Mouse (Mus musculus) testis, adult 2 months (tissue): ENCODE data around the gene Kcnk5. TPM values are rescaled to one million over a fixed set of nuclear protein-coding genes. Genes with fewer than 3 reads are reported as not detected.
A peak's percentile ranks its signal among the peaks of the same experiment; 100 is the strongest.

Experiments
- H3K27ac ChIP-seq: fragments of 200-500 bp; 2 replicates; pipeline ENCODE4 v1.5.1; 2012; ENCODE audit warnings: low read depth, low read length; ENCODE audit not compliant: control insufficient read depth, insufficient read depth
- H3K27me3 ChIP-seq: fragments of 200-500 bp; 2 replicates; pipeline ENCODE4 v1.6.1; 2012; ENCODE audit warnings: mild to moderate bottlenecking, low read length, moderate library complexity; ENCODE audit not compliant: control insufficient read depth, insufficient read depth
- H3K36me3 ChIP-seq: fragments of 200-500 bp; 2 replicates; pipeline ENCODE4 v1.6.1; 2012; ENCODE audit warnings: mild to moderate bottlenecking, low read length; ENCODE audit not compliant: control insufficient read depth, insufficient read depth
- H3K4me1 ChIP-seq: fragments of 200-500 bp; 2 replicates; pipeline ENCODE4 v1.6.1; 2012; ENCODE audit warnings: low read length; ENCODE audit not compliant: control insufficient read depth, insufficient read depth
- H3K4me3 ChIP-seq: fragments of 200-500 bp; 2 replicates; pipeline ENCODE4 v1.5.1; 2012; ENCODE audit warnings: low read depth, mild to moderate bottlenecking, low read length, moderate library complexity, mixed read lengths; ENCODE audit not compliant: control insufficient read depth
- CTCF ChIP-seq: fragments of 200-500 bp; IDR thresholded peaks from 2 replicates; pipeline ENCODE4 v1.5.1; 2012; ENCODE audit warnings: low read depth, mild to moderate bottlenecking, inconsistent platforms, low read length, moderate library complexity; ENCODE audit not compliant: control insufficient read depth, insufficient read depth, insufficient replicate concordance
- POLR2A ChIP-seq: fragments of 200-500 bp; IDR thresholded peaks from 2 replicates; pipeline ENCODE4 v1.6.1; 2012; ENCODE audit warnings: low read depth, mild to moderate bottlenecking, inconsistent platforms, low read length, moderate library complexity; ENCODE audit not compliant: control insufficient read depth
- polyA plus RNA-seq: library from polyadenylated mRNA; depleted of rRNA; stranded (reverse); fragments of >200 nt; gene quantifications from 2 replicates; pipeline ENCODE4 v1.2.3, GENCODE M21; 2012

Kcnk5 gene
- polyA plus RNA-seq, 1 experiment = 11.8 TPM

DNA sequence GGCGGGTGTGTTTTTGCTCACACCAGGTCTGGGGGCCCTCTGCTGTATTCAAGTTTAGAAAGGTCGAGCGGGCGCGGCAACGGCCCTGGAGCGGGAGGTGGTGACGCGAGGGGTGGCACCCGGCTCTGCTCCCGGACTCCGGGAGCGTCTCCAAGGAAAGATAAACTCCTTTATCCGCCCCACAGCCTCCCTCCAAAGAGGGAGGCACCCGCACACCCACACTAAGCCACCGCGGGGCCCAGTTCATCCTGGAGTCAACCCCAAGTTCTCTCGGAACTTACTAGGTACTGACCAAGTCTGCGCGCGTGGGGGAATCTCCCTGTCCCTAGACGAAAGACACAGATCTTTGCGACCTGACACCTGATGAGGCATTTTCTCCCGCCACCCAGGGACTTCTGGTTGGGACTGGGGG, 852 bp downstream of the Kcnk5 start:
- H3K36me3 ChIP-seq = no peaks in the 10 kb centered on the region
- peak overlapping the region; percentile 85 for H3K4me3 ChIP-seq
- TF ChIP-seq POLR2A (no peak), CTCF (no peak)
- H3K4me1 ChIP-seq = peaks cover 11% of the 10 kb centered on the region
- H3K27ac ChIP-seq = no peak overlapping the region
- H3K27me3 ChIP-seq = no peaks in the 10 kb centered on the region

DNA sequence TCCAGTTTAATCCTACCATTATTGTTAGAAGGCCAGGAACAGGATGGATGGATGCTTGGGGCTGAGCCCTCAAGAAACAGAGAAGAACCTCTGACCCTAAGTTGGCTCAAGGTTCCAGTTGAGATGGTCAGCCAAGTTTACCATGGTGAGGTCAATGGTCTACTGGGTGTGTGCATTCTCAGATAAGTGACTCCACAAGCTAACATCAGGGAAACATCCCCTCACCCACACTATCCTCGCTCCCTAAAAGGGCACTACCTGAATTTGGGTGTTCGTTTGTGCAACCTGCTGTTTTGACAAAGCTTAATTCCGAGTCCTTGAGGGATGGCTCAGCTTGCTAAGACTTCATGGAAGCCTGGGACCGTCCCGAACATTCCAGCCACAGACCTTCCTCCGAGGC, 1.3 kb downstream of the Kcnk5 start:
- H3K4me3 ChIP-seq = peak overlapping the region; percentile 32
- TF ChIP-seq CTCF = no peak
- no peak for TF ChIP-seq POLR2A
- H3K36me3 ChIP-seq = no peaks in the 10 kb centered on the region
- peaks cover 11% of the 10 kb centered on the region for H3K4me1 ChIP-seq
- H3K27me3 ChIP-seq = no peaks in the 10 kb centered on the region
- no peak overlapping the region for H3K27ac ChIP-seq

DNA sequence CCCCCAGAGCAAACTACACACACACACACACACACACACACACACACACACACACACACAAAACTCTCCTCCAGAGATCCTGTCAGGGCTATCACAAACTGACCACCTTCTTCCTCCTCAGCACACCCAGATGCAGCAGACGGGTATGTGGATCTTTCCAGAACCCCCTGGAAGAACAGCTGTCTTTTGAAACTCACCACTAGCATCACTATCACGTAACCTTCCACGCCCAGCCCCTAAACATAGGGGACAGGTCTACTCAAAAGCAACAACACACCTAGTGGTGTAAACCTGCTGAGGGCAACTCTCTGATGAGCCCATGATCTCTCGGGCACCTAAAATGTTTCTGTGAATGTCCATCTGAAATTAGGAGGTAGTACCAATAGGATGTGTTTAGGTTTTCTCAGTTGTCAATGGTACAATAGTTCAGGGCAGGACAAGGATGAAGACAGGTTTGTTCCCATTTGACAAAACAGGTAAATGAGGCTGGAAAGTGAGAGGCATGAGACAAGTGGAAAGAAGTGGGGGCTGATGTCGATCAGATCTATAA, 1.8 kb downstream of the Kcnk5 start:
- Histone ChIP-seq H3K27me3 (no peaks in the 10 kb centered on the region), H3K4me3 (no peak overlapping the region), H3K36me3 (no peaks in the 10 kb centered on the region), H3K4me1 (peaks cover 11% of the 10 kb centered on the region), H3K27ac (no peak overlapping the region)
- TF ChIP-seq CTCF (no peak), POLR2A (no peak)

DNA sequence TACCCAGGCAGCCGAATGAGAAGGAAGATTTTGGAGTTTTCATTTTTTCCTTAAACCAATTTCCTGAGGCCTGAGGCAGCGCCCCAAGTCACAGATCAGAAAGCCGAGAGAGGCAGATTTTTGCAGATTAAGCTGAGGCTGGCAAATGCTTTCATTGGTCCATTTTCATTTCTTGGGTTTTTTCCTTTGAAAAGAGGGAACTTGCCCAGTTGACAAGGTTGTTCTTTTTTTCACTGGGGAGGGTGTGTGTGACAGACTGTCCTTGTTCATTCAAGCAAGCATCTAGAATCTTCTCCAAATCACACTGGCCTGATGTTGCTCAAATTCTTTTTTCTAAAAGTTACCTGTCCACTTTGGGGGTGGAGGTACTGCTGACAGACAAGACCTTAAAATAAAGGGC, 2.5 kb downstream of the Kcnk5 start:
- TF ChIP-seq CTCF (no peak), POLR2A (no peak)
- Histone ChIP-seq H3K27me3 (no peaks in the 10 kb centered on the region), H3K27ac (no peak overlapping the region), H3K4me1 (peaks cover 11% of the 10 kb centered on the region), H3K4me3 (no peak overlapping the region), H3K36me3 (no peaks in the 10 kb centered on the region)

DNA sequence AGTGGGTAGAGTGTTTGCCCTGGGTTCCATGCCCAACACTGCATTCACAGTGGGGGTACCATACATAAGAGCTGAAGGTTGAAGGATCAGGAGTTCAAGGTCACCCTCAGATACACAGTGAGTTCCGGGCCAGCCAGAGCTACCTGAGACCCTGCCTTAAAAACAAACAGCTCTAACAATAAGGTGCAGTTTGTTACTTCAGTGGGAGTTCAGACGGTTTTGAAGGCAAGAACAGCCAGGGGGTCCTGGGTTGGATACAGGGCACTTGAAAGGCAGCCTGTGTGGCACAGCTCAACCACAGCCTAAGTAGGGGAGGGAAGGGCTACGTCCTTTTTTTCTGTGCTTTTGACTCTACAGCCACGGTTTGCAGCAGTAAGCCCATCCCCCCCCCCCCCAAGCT, 3.0 kb downstream of the Kcnk5 start:
- TF ChIP-seq CTCF (no peak), POLR2A (no peak)
- Histone ChIP-seq H3K36me3 (no peaks in the 10 kb centered on the region), H3K4me1 (peaks cover 11% of the 10 kb centered on the region), H3K27me3 (no peaks in the 10 kb centered on the region), H3K27ac (no peak overlapping the region), H3K4me3 (no peak overlapping the region)

DNA sequence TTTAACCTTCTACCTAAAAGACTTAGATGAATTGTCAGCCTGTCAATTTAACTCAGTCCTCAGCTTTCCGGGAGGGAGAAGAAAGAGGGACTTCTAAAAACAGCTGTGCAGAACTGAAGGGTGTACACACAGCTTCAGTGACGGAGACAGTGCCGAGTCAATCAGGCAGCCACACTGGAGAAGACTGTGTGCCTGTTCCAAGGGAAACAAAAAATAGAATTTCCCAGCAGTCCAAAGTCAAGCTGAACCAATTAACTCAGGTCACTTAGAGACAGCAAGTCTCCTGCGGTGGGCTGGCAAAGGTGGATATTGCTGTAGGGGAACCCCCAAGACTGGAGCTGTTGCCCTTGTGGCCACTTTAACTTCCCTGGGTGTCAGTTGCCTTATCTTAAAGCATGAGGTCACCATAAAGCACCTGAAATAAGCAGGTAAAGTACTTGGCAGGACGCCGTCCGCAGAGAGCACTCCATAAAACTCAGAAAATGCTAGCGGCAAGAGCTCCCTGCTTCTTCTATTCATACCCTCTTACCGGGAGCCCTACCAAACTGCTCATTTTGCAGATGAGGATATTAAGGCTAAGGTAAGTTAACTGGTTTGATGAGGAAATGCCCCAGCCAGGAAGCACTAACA, 4.0 kb downstream of the Kcnk5 start:
- Histone ChIP-seq H3K27me3 (no peaks in the 10 kb centered on the region), H3K36me3 (no peaks in the 10 kb centered on the region), H3K27ac (no peak overlapping the region), H3K4me1 (peaks cover 11% of the 10 kb centered on the region), H3K4me3 (no peak overlapping the region)
- TF ChIP-seq CTCF = no peak
- TF ChIP-seq POLR2A = no peak

DNA sequence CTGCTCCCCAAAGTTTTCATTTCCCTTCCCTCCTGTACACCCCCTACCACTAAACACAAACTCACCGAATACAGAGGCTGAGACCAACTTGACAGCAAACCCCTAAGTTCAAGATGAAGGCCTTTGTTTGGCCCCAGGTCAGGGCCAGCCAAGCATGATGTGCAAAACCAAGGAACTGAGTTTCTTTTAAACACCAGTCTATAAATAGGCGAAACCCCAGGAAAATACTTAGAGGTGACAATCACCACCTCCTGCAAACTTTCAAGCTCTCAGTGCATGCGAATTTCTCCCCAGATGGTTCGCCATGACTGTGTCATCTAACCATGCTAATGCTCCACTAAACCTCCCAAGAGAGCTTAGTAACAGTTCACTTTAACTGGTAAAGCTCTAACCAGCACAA, 5.9 kb downstream of the Kcnk5 start:
- Histone ChIP-seq H3K4me3 (no peak overlapping the region), H3K27me3 (no peaks in the 10 kb centered on the region), H3K36me3 (no peaks in the 10 kb centered on the region), H3K27ac (no peak overlapping the region), H3K4me1 (peaks cover 4% of the 10 kb centered on the region)
- TF ChIP-seq POLR2A (no peak), CTCF (no peak)

DNA sequence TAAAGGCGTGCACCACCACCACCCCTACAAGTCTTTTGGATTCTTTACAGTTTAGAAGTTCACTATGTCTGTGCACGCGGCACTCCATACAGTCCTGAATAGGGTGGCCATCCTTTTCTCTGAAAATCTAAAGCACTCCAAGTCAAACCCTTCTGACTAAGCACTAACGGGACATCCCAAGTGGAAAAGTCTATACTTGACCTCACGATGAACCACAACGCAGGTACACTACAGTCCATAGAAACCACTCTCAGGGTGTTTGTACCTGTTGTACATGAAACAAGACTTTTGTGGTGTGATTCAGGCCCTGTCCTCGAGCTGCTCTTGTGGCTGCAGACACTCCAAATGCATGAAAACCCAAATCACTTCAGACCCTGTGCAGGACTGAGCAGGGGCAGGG, 6.5 kb downstream of the Kcnk5 start:
- no peak overlapping the region for H3K27ac ChIP-seq
- no peaks in the 10 kb centered on the region for H3K36me3 ChIP-seq
- H3K4me3 ChIP-seq = no peak overlapping the region
- TF ChIP-seq POLR2A = no peak
- no peak for TF ChIP-seq CTCF
- H3K27me3 ChIP-seq = no peaks in the 10 kb centered on the region
- H3K4me1 ChIP-seq = no peaks in the 10 kb centered on the region; the same call in 1 of the 2 replicates
